Comparison of ENCODE assay signal across 10 mouse cellular contexts in genomic region chr2:168840853-168841712, GRCm38 (mm10).
DNase-seq lines count a peak whose midpoint lies in the region; ATAC-seq and TF ChIP-seq lines count a peak whose summit lies in the region.
"Had no signal": no experiment of that assay in that cellular context is flagged by ENCODE, and none has a peak within 500 bp of the region (broad histone marks: within the 10 kb centered on the region; RNA-seq: fewer than 3 reads in every experiment).

No protein-coding gene starts in this region.

- intact Hi-C loops in heart, postnatal 36 days (cut with DNase I) = no loop called here
- intact Hi-C loops in gastrocnemius, adult 2 months (cut with DNase I) = no loop called here

- no peak for ATAC-seq in heart, embryonic 13.5 days (ENCODE audit: extremely low read depth, insufficient number of reproducible peaks, low FRiP score, low TSS enrichment)
- no peak for ATAC-seq in neural tube, embryonic 12.5 days (ENCODE audit: low FRiP score, low read depth)
- ATAC-seq in limb, embryonic 11.5 days (ENCODE audit: insufficient number of reproducible peaks, low FRiP score, low TSS enrichment, low read depth) = no peak
- no peak for ATAC-seq in stomach, postnatal 0 days (ENCODE audit: low FRiP score, low TSS enrichment)
- ATAC-seq: activated CD4-positive, CD25-positive, alpha-beta regulatory T cell, adult 4 months had no signal

- no peak overlapping the region for H3K27ac ChIP-seq in heart, embryonic 13.5 days (replicated peaks)
- no peak overlapping the region for H3K27ac ChIP-seq in neural tube, embryonic 12.5 days
- H3K27ac ChIP-seq in limb, embryonic 11.5 days (replicated peaks; ENCODE audit: low read depth, low read length) = no peak overlapping the region
- no peak overlapping the region for H3K27ac ChIP-seq in stomach, postnatal 0 days (replicated peaks)
- H3K27ac ChIP-seq in gastrocnemius, adult 2 months = no peak overlapping the region

- peaks cover 93% of the 10 kb centered on the region for H3K27me3 ChIP-seq in heart, embryonic 13.5 days (replicated peaks)
- H3K27me3 ChIP-seq in neural tube, embryonic 12.5 days (replicated peaks) = peaks cover 5% of the 10 kb centered on the region
- 0 out of 2 replicates have a peak, but pooled peaks cover 3% of the 10 kb centered on the region for H3K27me3 ChIP-seq in limb, embryonic 11.5 days (ENCODE audit: control insufficient read depth, insufficient read depth, low read length)
- no peaks in the 10 kb centered on the region for H3K27me3 ChIP-seq in stomach, postnatal 0 days (ENCODE audit: control insufficient read depth, insufficient read depth, low read length)

- 7% methylated on average over 19 of the region's 19 CpGs for WGBS in heart, embryonic 13.5 days
- WGBS in neural tube, embryonic 12.5 days = 5% methylated on average over 19 of the region's 19 CpGs
- WGBS in limb, embryonic 11.5 days = 7% methylated on average over 19 of the region's 19 CpGs
- WGBS in stomach, postnatal 0 days = 15% methylated on average over 19 of the region's 19 CpGs

- no peak overlapping the region; the same call in 1 of the 2 replicates for H3K4me3 ChIP-seq in heart, embryonic 13.5 days
- H3K4me3 ChIP-seq in neural tube, embryonic 12.5 days = no peak overlapping the region
- H3K4me3 ChIP-seq in limb, embryonic 11.5 days (ENCODE audit: low read depth, low read length) = no peak overlapping the region
- no peak overlapping the region for H3K4me3 ChIP-seq in stomach, postnatal 0 days (ENCODE audit: low read depth, low read length)
- no peak overlapping the region for H3K4me3 ChIP-seq in gastrocnemius, adult 2 months

- H3K4me2 ChIP-seq in heart, embryonic 13.5 days = peak overlapping the region; percentile 54
- H3K4me2 ChIP-seq in neural tube, embryonic 12.5 days (replicated peaks) = peak overlapping the region; percentile 42
- H3K4me2 ChIP-seq in limb, embryonic 11.5 days (ENCODE audit: low read depth, severe bottlenecking) = peak overlapping the region; percentile 13; the same call in 1 of the 2 replicates
- H3K4me2 ChIP-seq in stomach, postnatal 0 days (replicated peaks; ENCODE audit: low read depth) = 0 out of 2 replicates have a peak overlapping the region, but pooled peaks have one; percentile 1

- no peak for DNase-seq in heart, postnatal 36 days
- no peak for DNase-seq in neural tube, embryonic 10.5 days (ENCODE audit: extremely low spot score, low spot score)
- DNase-seq in limb, embryonic 11.5 days (ENCODE audit: low spot score) = no peak
- DNase-seq in stomach, postnatal 0 days (ENCODE audit: low spot score) = no peak
- no peak for DNase-seq in urinary bladder, adult 2 months (ENCODE audit: low spot score)
- no peak for DNase-seq in gastrocnemius, adult 2 months
- DNase-seq: cerebellum, adult 18-20 months had no signal

- H3K4me1 ChIP-seq in heart, embryonic 13.5 days = peaks cover 19% of the 10 kb centered on the region
- H3K4me1 ChIP-seq in neural tube, embryonic 12.5 days = peaks cover 34% of the 10 kb centered on the region
- H3K4me1 ChIP-seq in limb, embryonic 11.5 days (ENCODE audit: control insufficient read depth, insufficient read depth, low read length) = peaks cover 16% of the 10 kb centered on the region
- peaks cover 5% of the 10 kb centered on the region; the same call in 1 of the 2 replicates for H3K4me1 ChIP-seq in stomach, postnatal 0 days (replicated peaks; ENCODE audit: control insufficient read depth, insufficient read depth)

- H3K36me3 ChIP-seq in heart, embryonic 13.5 days = no peaks in the 10 kb centered on the region
- no peaks in the 10 kb centered on the region for H3K36me3 ChIP-seq in neural tube, embryonic 12.5 days
- no peaks in the 10 kb centered on the region for H3K36me3 ChIP-seq in limb, embryonic 11.5 days (ENCODE audit: control insufficient read depth, insufficient read depth, low read length)
- no peaks in the 10 kb centered on the region for H3K36me3 ChIP-seq in stomach, postnatal 0 days (ENCODE audit: control insufficient read depth, insufficient read depth, low read length)

- no peak overlapping the region for H3K9ac ChIP-seq in heart, embryonic 13.5 days
- H3K9ac ChIP-seq in neural tube, embryonic 12.5 days = no peak overlapping the region
- H3K9ac ChIP-seq in limb, embryonic 11.5 days (ENCODE audit: low read length) = no peak overlapping the region
- H3K9ac ChIP-seq in stomach, postnatal 0 days (ENCODE audit: low read length) = no peak overlapping the region

- no peak for TF ChIP-seq CTCF in stomach, postnatal 0 days (IDR thresholded peaks at IDR 0.05; ENCODE audit: low read depth)
- no peak for TF ChIP-seq CTCF in gastrocnemius, adult 2 months (IDR thresholded peaks at IDR 0.05)

- peaks cover 4% of the 10 kb centered on the region; the same call in 1 of the 2 replicates for H3K9me3 ChIP-seq in heart, embryonic 13.5 days
- H3K9me3 ChIP-seq in neural tube, embryonic 12.5 days = no peaks in the 10 kb centered on the region
- no peaks in the 10 kb centered on the region for H3K9me3 ChIP-seq in limb, embryonic 11.5 days (ENCODE audit: control insufficient read depth, low read length)
- no peaks in the 10 kb centered on the region for H3K9me3 ChIP-seq in stomach, postnatal 0 days (ENCODE audit: control insufficient read depth, low read length)

- TF ChIP-seq EP300 in stomach, postnatal 0 days (optimal IDR thresholded peaks at IDR 0.05) = no peak

Comparison
In these comparisons a context has a peak if more than half of its experiments do, and no peak if none do; other contexts are left out.
1. H3K4me2 ChIP-seq: peak in every context shown above with its lines; median percentile 54 in heart, embryonic 13.5 days; 42 in neural tube, embryonic 12.5 days; 13 in limb, embryonic 11.5 days; 1 in stomach, postnatal 0 days.